Mouse (Mus musculus) heart, embryonic 11.5 days (tissue): ENCODE measurements around the gene Large2. TPM values are rescaled to one million over a fixed set of nuclear protein-coding genes. Genes with fewer than 3 reads are reported as not detected.
A peak's percentile ranks its signal among the peaks of the same experiment; 100 is the strongest.

Experiments used
- ATAC-seq: fragments of 200-750 bp; cut with Nextera tagmentation; replicated peaks from 2 replicates; pipeline ENCODE4 v1.8.0; 2017; ENCODE audit warnings: moderate library complexity; ENCODE audit not compliant: insufficient number of reproducible peaks, low FRiP score, low TSS enrichment
- H3K27ac ChIP-seq: fragments of 300-500 bp; sonication (generic); 2 replicates; pipeline ENCODE4 v1.5.1; 2014; ENCODE audit warnings: mild to moderate bottlenecking, low read depth, low read length
- H3K27me3 ChIP-seq: fragments of 300-500 bp; sonication (generic); 2 replicates; pipeline ENCODE4 v1.6.1; 2014; ENCODE audit warnings: mild to moderate bottlenecking, low read length, mixed read lengths; ENCODE audit not compliant: control insufficient read depth, insufficient read depth
- H3K36me3 ChIP-seq: fragments of 300-500 bp; sonication (generic); 2 replicates; pipeline ENCODE4 v1.6.1; 2014; ENCODE audit warnings: mild to moderate bottlenecking, low read length, moderate library complexity, mixed read lengths; ENCODE audit not compliant: control insufficient read depth, insufficient read depth
- H3K4me1 ChIP-seq: fragments of 300-500 bp; sonication (generic); 2 replicates; pipeline ENCODE4 v1.6.1; 2014; ENCODE audit warnings: low read length; ENCODE audit not compliant: control insufficient read depth, insufficient read depth
- H3K4me2 ChIP-seq: fragments of 300-500 bp; sonication (generic); 2 replicates; pipeline ENCODE4 v1.6.1; 2014; ENCODE audit warnings: mild to moderate bottlenecking, moderate library complexity
- H3K4me3 ChIP-seq: fragments of 300-500 bp; sonication (generic); 2 replicates; pipeline ENCODE4 v1.5.1; 2014; ENCODE audit warnings: low read depth, low read length
- H3K9ac ChIP-seq: fragments of 300-500 bp; sonication (generic); 2 replicates; pipeline ENCODE4 v1.6.1; 2014; ENCODE audit warnings: mild to moderate bottlenecking, low read depth, low read length, moderate library complexity
- H3K9me3 ChIP-seq: fragments of 300-500 bp; sonication (generic); replicated peaks from 2 replicates; pipeline ENCODE4 v1.6.1; 2016; ENCODE audit warnings: low read length; ENCODE audit not compliant: control insufficient read depth
- WGBS: fragments of 180-500 bp; shearing (Covaris S2); extraction: QIAGEN DNeasy Blood & Tissue Kit; methylation state at CpG from one replicate; pipeline ENCODE4 v1.1.7; 2014; ENCODE audit not compliant: insufficient replicate concordance; 5-methylcytosine and 5-hydroxymethylcytosine counted together
- polyA plus RNA-seq: library from polyadenylated mRNA; unstranded; fragments of >200 nt; fragmentation: Nextera tagmentation; extraction: Ambion mirVana; gene quantifications from 2 replicates; pipeline ENCODE4 v1.2.1, GENCODE M21; 2014

The Large2 gene
- 0.93 and 2.0 TPM in 2 replicates for polyA plus RNA-seq

GRCm38 (mm10) chr2:92374514-92374913, at the start of gene Large2, which contains the start of gene Pex16:
Gene Large2, minus strand, starts transcription at chr2:92374869.
Gene Pex16, plus strand, starts transcription at chr2:92374676.
- ATAC-seq = no peak
- peaks cover 26% of the 10 kb centered on the region for H3K4me1 ChIP-seq
- peak within 1 kb of the TSS; percentile 75 for H3K4me3 ChIP-seq
- H3K4me2 ChIP-seq = peak within 1 kb of the TSS; percentile 98
- H3K36me3 ChIP-seq = peaks cover 6% of the 10 kb centered on the region; the same call in 1 of the 2 replicates
- WGBS = 5% methylated on average over 16 of the region's 16 CpGs
- H3K27me3 ChIP-seq = peaks cover 38% of the 10 kb centered on the region
- peak within 1 kb of the TSS; percentile 77 for H3K9ac ChIP-seq
- H3K27ac ChIP-seq = peak within 1 kb of the TSS; percentile 88
- H3K9me3 ChIP-seq = no peaks in the 10 kb centered on the region

- H3K9ac ChIP-seq = no peak overlapping the region; the same call in 1 of the 2 replicates
- H3K9me3 ChIP-seq = no peaks in the 10 kb centered on the region
- whole genome bisulfite sequencing = 84% methylated on average over 9 of the region's 9 CpGs
- H3K36me3 ChIP-seq = peaks cover 14% of the 10 kb centered on the region
- no peak; the same call in 1 of the 2 replicates for ATAC-seq
- H3K4me1 ChIP-seq = peaks cover 31% of the 10 kb centered on the region
- H3K4me3 ChIP-seq = no peak overlapping the region
- no peak overlapping the region for H3K4me2 ChIP-seq
- H3K27me3 ChIP-seq = no peaks in the 10 kb centered on the region
- H3K27ac ChIP-seq = peak overlapping the region; percentile 88
Observed at GRCm38 (mm10) chr2:92423702-92424461, 49.2 kb upstream of the Large2 start.

- peaks cover 18% of the 10 kb centered on the region for H3K36me3 ChIP-seq
- H3K9ac ChIP-seq = no peak overlapping the region
- H3K27ac ChIP-seq = no peak overlapping the region
- H3K4me2 ChIP-seq = no peak overlapping the region
- ATAC-seq = no peak
- H3K4me3 ChIP-seq = no peak overlapping the region
- H3K27me3 ChIP-seq = no peaks in the 10 kb centered on the region
- 88% methylated on average over 9 of the region's 9 CpGs for WGBS
- peaks cover 29% of the 10 kb centered on the region for H3K4me1 ChIP-seq
- H3K9me3 ChIP-seq = no peaks in the 10 kb centered on the region
Observed at GRCm38 (mm10) chr2:92423156-92423555, 48.5 kb upstream of the Large2 start.

- Histone ChIP-seq H3K4me2 (no peak overlapping the region), H3K36me3 (peaks cover 18% of the 10 kb centered on the region), H3K4me1 (peaks cover 26% of the 10 kb centered on the region), H3K9ac (no peak overlapping the region), H3K27me3 (no peaks in the 10 kb centered on the region), H3K4me3 (no peak overlapping the region), H3K27ac (no peak overlapping the region), H3K9me3 (no peaks in the 10 kb centered on the region)
- 66% methylated on average over 10 of the region's 10 CpGs for WGBS
- no peak for ATAC-seq
Observed at GRCm38 (mm10) chr2:92422388-92423135, 47.9 kb upstream of the Large2 start.

- Histone ChIP-seq H3K27me3 (no peaks in the 10 kb centered on the region), H3K9ac (no peak overlapping the region), H3K9me3 (no peaks in the 10 kb centered on the region), H3K4me1 (peaks cover 26% of the 10 kb centered on the region), H3K4me3 (no peak overlapping the region), H3K4me2 (no peak overlapping the region), H3K36me3 (peaks cover 18% of the 10 kb centered on the region), H3K27ac (no peak overlapping the region)
- 88% methylated on average over 7 of the region's 7 CpGs for WGBS
- no peak for ATAC-seq
Observed at GRCm38 (mm10) chr2:92421723-92422387, 47.2 kb upstream of the Large2 start.

- Histone ChIP-seq H3K4me2 (no peak overlapping the region), H3K27me3 (no peaks in the 10 kb centered on the region), H3K36me3 (peaks cover 57% of the 10 kb centered on the region), H3K27ac (no peak overlapping the region), H3K4me1 (no peaks in the 10 kb centered on the region), H3K9ac (no peak overlapping the region), H3K9me3 (no peaks in the 10 kb centered on the region), H3K4me3 (no peak overlapping the region)
- no peak for ATAC-seq
- WGBS = 93% methylated on average over 10 of the region's 10 CpGs
Observed at GRCm38 (mm10) chr2:92411705-92412104, 37.0 kb upstream of the Large2 start.

GRCm38 (mm10) chr2:92408309-92409045, 33.8 kb upstream of the Large2 start:
- Histone ChIP-seq H3K36me3 (peaks cover 51% of the 10 kb centered on the region), H3K4me1 (no peaks in the 10 kb centered on the region), H3K27ac (no peak overlapping the region), H3K4me3 (no peak overlapping the region), H3K9ac (no peak overlapping the region), H3K27me3 (no peaks in the 10 kb centered on the region), H3K9me3 (no peaks in the 10 kb centered on the region), H3K4me2 (no peak overlapping the region)
- 89% methylated on average over 18 of the region's 18 CpGs for WGBS
- no peak for ATAC-seq

- Histone ChIP-seq H3K27ac (no peak overlapping the region), H3K9ac (no peak overlapping the region), H3K4me3 (no peak overlapping the region), H3K4me1 (peaks cover 1% of the 10 kb centered on the region; the same call in 1 of the 2 replicates), H3K9me3 (no peaks in the 10 kb centered on the region), H3K27me3 (peaks cover 7% of the 10 kb centered on the region), H3K4me2 (no peak overlapping the region), H3K36me3 (peaks cover 27% of the 10 kb centered on the region)
- WGBS = 95% methylated on average over 7 of the region's 7 CpGs
- no peak for ATAC-seq
Observed at GRCm38 (mm10) chr2:92405687-92406086, 31.0 kb upstream of the Large2 start.
